Mouse (Mus musculus) lung, postnatal 0 days (tissue): ENCODE measurements around the gene Gpr89. TPM values are rescaled to one million over a fixed set of nuclear protein-coding genes. Genes with fewer than 3 reads are reported as not detected.

Source experiments
- ATAC-seq: fragments of 200-750 bp; cut with Nextera tagmentation; 2 replicates; pipeline ENCODE4 v1.8.0; 2017; ENCODE audit warnings: moderate library complexity
- DNase-seq: peaks from one replicate; pipeline ENCODE4 v3.0.0-alpha.2; 2016; ENCODE audit warnings: low spot score
- H3K27ac ChIP-seq: fragments of 300-500 bp; sonication (generic); 2 replicates; pipeline ENCODE4 v1.5.1; 2014; ENCODE audit warnings: antibody characterized with exemption, mild to moderate bottlenecking, low read length, mixed read lengths
- H3K27me3 ChIP-seq: fragments of 300-500 bp; sonication (generic); replicated peaks from 2 replicates; pipeline ENCODE4 v1.6.1; 2014; ENCODE audit warnings: low read length, mixed read lengths; ENCODE audit not compliant: insufficient read depth
- H3K36me3 ChIP-seq: fragments of 300-500 bp; sonication (generic); 2 replicates; pipeline ENCODE4 v1.6.1; 2014; ENCODE audit warnings: low read length, mixed read lengths; ENCODE audit not compliant: insufficient read depth
- H3K4me1 ChIP-seq: fragments of 300-500 bp; sonication (generic); 2 replicates; pipeline ENCODE4 v1.6.1; 2014; ENCODE audit warnings: antibody characterized with exemption, low read depth, low read length, mixed read lengths; ENCODE audit not compliant: insufficient read depth
- H3K4me2 ChIP-seq: fragments of 300-500 bp; sonication (generic); replicated peaks from 2 replicates; pipeline ENCODE4 v1.6.1; 2014; ENCODE audit warnings: low read depth, mild to moderate bottlenecking, low read length, moderate library complexity, mixed read lengths
- H3K4me3 ChIP-seq: fragments of 300-500 bp; sonication (generic); 2 replicates; pipeline ENCODE4 v1.5.1; 2014; ENCODE audit warnings: low read depth, low read length
- H3K9ac ChIP-seq: fragments of 300-500 bp; sonication (generic); replicated peaks from 2 replicates; pipeline ENCODE4 v1.6.1; 2014; ENCODE audit warnings: low read depth, mild to moderate bottlenecking
- H3K9me3 ChIP-seq: fragments of 300-500 bp; sonication (generic); 2 replicates; pipeline ENCODE4 v1.6.1; 2016; ENCODE audit warnings: low read length, mixed read lengths
- CTCF ChIP-seq: IDR thresholded peaks from 2 replicates; pipeline ENCODE4 v1.5.1; 2016; ENCODE audit warnings: antibody characterized with exemption, mild to moderate bottlenecking
- EP300 ChIP-seq: IDR thresholded peaks from 2 replicates; pipeline ENCODE4 v1.6.1; 2016; ENCODE audit warnings: antibody characterized with exemption, mild to moderate bottlenecking, control low read depth
- WGBS: fragments of 180-500 bp; shearing (Covaris S2); extraction: QIAGEN DNeasy Blood & Tissue Kit; methylation state at CpG from one replicate; pipeline ENCODE4 v1.1.7; 2014; 5-methylcytosine and 5-hydroxymethylcytosine counted together
- polyA plus RNA-seq: library from polyadenylated mRNA; unstranded; fragments of >200 nt; fragmentation: Nextera tagmentation; extraction: Ambion mirVana; gene quantifications from 2 replicates; pipeline ENCODE4 v1.2.1, GENCODE M21; 2015

Gene Gpr89
- polyA plus RNA-seq, 1 experiment from 2014 or later, result 20.9 TPM

- DNase-seq, result no peak
- Histone ChIP-seq H3K9ac (no peak overlapping the region), H3K9me3 (no peaks in the 10 kb centered on the region), H3K27me3 (no peaks in the 10 kb centered on the region), H3K4me3 (no peak overlapping the region), H3K4me2 (no peak overlapping the region), H3K4me1 (no peaks in the 10 kb centered on the region), H3K27ac (no peak overlapping the region), H3K36me3 (peaks cover 12% of the 10 kb centered on the region)
- no peak for ATAC-seq
- WGBS, result 82% methylated on average over 3 of the region's 3 CpGs
- TF ChIP-seq CTCF, result no peak
- no peak for TF ChIP-seq EP300
These were observed 37.3 kb downstream of the Gpr89 start for GRCm38 (mm10) chr3:96867863-96868262.

GRCm38 (mm10) chr3:96860498-96860897, 44.6 kb downstream of the Gpr89 start:
- H3K4me1 ChIP-seq, result no peaks in the 10 kb centered on the region
- ATAC-seq, result no peak

GRCm38 (mm10) chr3:96855833-96856232, 49.3 kb downstream of the Gpr89 start:
- no peak overlapping the region for H3K27ac ChIP-seq
- TF ChIP-seq CTCF (no peak), EP300 (no peak)
- no peak for DNase-seq
- 74% methylated on average over 3 of the region's 3 CpGs for WGBS
- H3K4me3 ChIP-seq, result no peak overlapping the region
- no peak overlapping the region for H3K9ac ChIP-seq
- no peaks in the 10 kb centered on the region for H3K9me3 ChIP-seq
- H3K4me1 ChIP-seq, result no peaks in the 10 kb centered on the region
- H3K4me2 ChIP-seq, result no peak overlapping the region
- H3K27me3 ChIP-seq, result no peaks in the 10 kb centered on the region
- H3K36me3 ChIP-seq, result no peaks in the 10 kb centered on the region
- ATAC-seq, result no peak

More at GRCm38 (mm10) chr3:96860498-96860897, 44.6 kb downstream of the Gpr89 start:
- TF ChIP-seq CTCF (no peak), EP300 (no peak)
- no peaks in the 10 kb centered on the region for H3K36me3 ChIP-seq
- no peak overlapping the region for H3K4me2 ChIP-seq
- WGBS, result 90% methylated on average over 5 of the region's 5 CpGs
- H3K27me3 ChIP-seq, result no peaks in the 10 kb centered on the region
- H3K9me3 ChIP-seq, result no peaks in the 10 kb centered on the region
- no peak overlapping the region for H3K4me3 ChIP-seq
- H3K27ac ChIP-seq, result no peak overlapping the region
- DNase-seq, result no peak
- H3K9ac ChIP-seq, result no peak overlapping the region

GRCm38 (mm10) chr3:96854376-96854775, 50.8 kb downstream of the Gpr89 start:
- no peak for DNase-seq
- Histone ChIP-seq H3K27ac (no peak overlapping the region), H3K4me2 (no peak overlapping the region), H3K27me3 (no peaks in the 10 kb centered on the region), H3K4me3 (no peak overlapping the region), H3K4me1 (no peaks in the 10 kb centered on the region), H3K9ac (no peak overlapping the region), H3K36me3 (no peaks in the 10 kb centered on the region), H3K9me3 (no peaks in the 10 kb centered on the region)
- TF ChIP-seq EP300 (no peak), CTCF (no peak)
- 79% methylated on average over 4 of the region's 4 CpGs for WGBS
- no peak for ATAC-seq

GRCm38 (mm10) chr3:96852561-96852960, 52.6 kb downstream of the Gpr89 start:
- Histone ChIP-seq H3K4me1 (no peaks in the 10 kb centered on the region), H3K36me3 (no peaks in the 10 kb centered on the region), H3K4me3 (no peak overlapping the region), H3K9me3 (no peaks in the 10 kb centered on the region), H3K4me2 (no peak overlapping the region), H3K27me3 (no peaks in the 10 kb centered on the region), H3K9ac (no peak overlapping the region), H3K27ac (no peak overlapping the region)
- ATAC-seq (no peak), DNase-seq (no peak)
- no peak for TF ChIP-seq CTCF
- TF ChIP-seq EP300, result no peak
- 47% methylated on average over 6 of the region's 6 CpGs for WGBS

- WGBS, result 68% methylated on average over 2 of the region's 2 CpGs
- H3K27me3 ChIP-seq, result no peaks in the 10 kb centered on the region
- no peak overlapping the region for H3K27ac ChIP-seq
- no peak overlapping the region for H3K9ac ChIP-seq
- no peak overlapping the region for H3K4me2 ChIP-seq
- H3K4me3 ChIP-seq, result no peak overlapping the region
- ATAC-seq, result peak; percentile 71
- peak; percentile 44 for DNase-seq
- no peaks in the 10 kb centered on the region for H3K4me1 ChIP-seq
- no peak for TF ChIP-seq EP300
- no peak for TF ChIP-seq CTCF
- no peaks in the 10 kb centered on the region for H3K36me3 ChIP-seq
- no peaks in the 10 kb centered on the region for H3K9me3 ChIP-seq
These were observed 55.9 kb downstream of the Gpr89 start for GRCm38 (mm10) chr3:96849168-96849727.

- H3K4me2 ChIP-seq, result no peak overlapping the region
- H3K36me3 ChIP-seq, result no peaks in the 10 kb centered on the region
- WGBS, result 66% methylated on average over 7 of the region's 8 CpGs
- H3K9me3 ChIP-seq, result no peaks in the 10 kb centered on the region
- H3K4me1 ChIP-seq, result no peaks in the 10 kb centered on the region
- ATAC-seq, result no peak
- no peak overlapping the region for H3K9ac ChIP-seq
- TF ChIP-seq EP300, result no peak
- H3K27ac ChIP-seq, result no peak overlapping the region
- no peaks in the 10 kb centered on the region for H3K27me3 ChIP-seq
- no peak for DNase-seq
- no peak overlapping the region for H3K4me3 ChIP-seq
These were observed 56.7 kb downstream of the Gpr89 start for GRCm38 (mm10) chr3:96848470-96848869.
